Mouse (Mus musculus) heart, embryonic 14.5 days (tissue): ENCODE results near the gene Igf1. TPM values are rescaled to one million over a fixed set of nuclear protein-coding genes. Genes with fewer than 3 reads are reported as not detected.

Experiments
- polyA plus RNA-seq: library from polyadenylated mRNA; unstranded; fragments of >200 nt; fragmentation: Nextera tagmentation; extraction: Ambion mirVana; gene quantifications from 2 replicates; pipeline ENCODE4 v1.2.1, GENCODE M21; 2014

The Igf1 gene
- polyA plus RNA-seq, 1 experiment from 2014 or later: 46.9 TPM

Other genes starting within 250 kb of the Igf1 start
- 0.34 and 0.99 TPM in 2 replicates for gene Pmch, start 232.8 kb downstream of the Igf1 start, polyA plus RNA-seq